Mouse (Mus musculus): ENCODE results near the gene Ly6g6d.

- TF ChIP-seq CTCF (conservative IDR thresholded peaks at IDR 0.05; ENCODE audit: insufficient read depth, insufficient read length, low read depth, low read length) (no peak), POLR2A (IDR thresholded peaks at IDR 0.05; ENCODE audit: low read depth, low read length) (no peak)
These were observed 25.5 kb downstream of the Ly6g6d start for GRCm38 (mm10) chr17:35052271-35052798.

Data from kidney, adult 2 months (tissue).